Mouse (Mus musculus) C3H10T1/2 (cell line): ENCODE measurements around the gene Olfr43. TPM values are rescaled to one million over a fixed set of nuclear protein-coding genes. Genes with fewer than 3 reads are reported as not detected.

Source experiments
- polyA plus RNA-seq, 2 experiments: library from polyadenylated mRNA; unstranded; fragments of >200 nt; fragmentation: generic; extraction: Trizol; gene quantifications; one replicate each; pipeline ENCODE4 v1.2.1; 2012; ENCODE audit warnings: missing spikeins in 2 of 2

Gene Olfr43
- not detected for polyA plus RNA-seq

GRCm38 (mm10) chr11:74211279-74211678 is at the start of gene Olfr43:
TSS of gene Olfr43 (minus strand) at chr11:74211379.

GRCm38 (mm10) chr11:74259508-74259907 is 48.3 kb upstream of the Olfr43 start, which contains the start of gene Olfr406:
TSS of gene Olfr406 (plus strand) at chr11:74259808.

GRCm38 (mm10) chr11:74185949-74186348 is 25.2 kb downstream of the Olfr43 start, which contains the start of gene Olfr403:
TSS of gene Olfr403 (plus strand) at chr11:74186249.

Other genes starting within 250 kb of the Olfr43 start
- gene Olfr398, start 221.0 kb downstream of the Olfr43 start, polyA plus RNA-seq: not detected
- not detected for gene Olfr139, start 154.8 kb downstream of the Olfr43 start, polyA plus RNA-seq
- not detected for gene Olfr399, start 154.8 kb downstream of the Olfr43 start, polyA plus RNA-seq
- not detected for gene Zfp616, start 141.4 kb downstream of the Olfr43 start, polyA plus RNA-seq
- gene Olfr401, start 97.7 kb downstream of the Olfr43 start, polyA plus RNA-seq: not detected
- gene Olfr402, start 57.9 kb downstream of the Olfr43 start, polyA plus RNA-seq: not detected
- not detected for gene Olfr403, start 25.1 kb downstream of the Olfr43 start, polyA plus RNA-seq
- gene Olfr406, start 48.4 kb upstream of the Olfr43 start, polyA plus RNA-seq: not detected
- not detected for gene Olfr59, start 72.4 kb upstream of the Olfr43 start, polyA plus RNA-seq
- gene Olfr410, start 126.7 kb upstream of the Olfr43 start, polyA plus RNA-seq: not detected
- not detected for gene Olfr411, start 141.3 kb upstream of the Olfr43 start, polyA plus RNA-seq
- not detected for gene Olfr412, start 150.7 kb upstream of the Olfr43 start, polyA plus RNA-seq